Mouse (Mus musculus) kidney, adult 9 months (tissue): ENCODE measurements at regions not wholly inside any gene's neighbourhood (a gene's known extent, or its start where the extent isn't known, plus 50 kb on each side); places are given as distances from the start of the nearest gene placed in this dataset.

ENCODE experiments used
- DNase-seq: peaks from one replicate; pipeline ENCODE4 v3.0.0; 2022

DNA sequence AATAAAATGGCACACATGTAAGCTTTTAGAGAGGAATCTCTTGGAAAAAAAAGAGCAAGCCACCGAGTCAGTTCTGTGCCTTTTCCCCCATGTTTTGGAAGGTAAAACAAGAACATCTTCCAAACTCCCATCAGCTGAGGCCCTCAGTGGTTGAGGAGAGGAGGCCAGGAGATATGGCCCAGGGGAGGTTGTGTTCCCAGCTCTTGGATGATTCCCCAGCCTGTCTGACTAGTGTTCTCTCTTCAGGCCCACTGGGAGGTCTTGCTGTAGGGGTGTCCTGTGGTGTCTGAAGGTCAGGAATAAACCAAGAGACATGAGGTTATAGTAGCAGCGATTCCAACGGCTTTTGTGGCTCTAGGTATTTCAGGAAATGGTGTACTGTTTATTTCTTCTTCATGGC, 643.2 kb downstream of the Rnf144a start:
- DNase-seq: no peak

GRCm38 (mm10) chr12:25768644-25769043, 646.4 kb downstream of the Rnf144a start:
- DNase-seq: no peak

- DNase-seq: no peak
Measured at GRCm38 (mm10) chr12:25763061-25763460, 652.0 kb downstream of the Rnf144a start.

DNA sequence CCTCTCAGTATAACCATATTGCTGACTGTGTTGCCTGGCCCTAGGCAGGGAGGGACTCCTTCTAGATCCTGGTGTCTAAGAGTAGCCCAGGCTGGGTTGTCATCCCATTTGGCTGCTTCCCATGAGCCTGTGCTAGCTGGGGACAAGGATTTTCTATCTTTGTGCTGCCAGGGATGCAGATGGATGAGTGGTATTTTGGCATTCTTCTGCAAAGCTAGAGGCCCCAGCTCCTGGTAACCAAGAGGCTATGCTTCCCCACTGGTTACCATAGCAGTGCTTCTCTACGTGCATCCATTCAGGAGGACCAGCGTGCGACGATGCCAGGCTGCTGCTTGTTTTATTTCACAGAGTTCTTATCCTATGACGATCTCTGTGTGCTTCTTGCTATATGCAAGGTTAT, 658.0 kb downstream of the Rnf144a start:
- DNase-seq: no peak

GRCm38 (mm10) chr12:25733801-25734200, 636.9 kb upstream of the Id2 start:
- DNase-seq: no peak

- no peak for DNase-seq
Measured at GRCm38 (mm10) chr12:25725774-25726173, 628.8 kb upstream of the Id2 start.

DNA sequence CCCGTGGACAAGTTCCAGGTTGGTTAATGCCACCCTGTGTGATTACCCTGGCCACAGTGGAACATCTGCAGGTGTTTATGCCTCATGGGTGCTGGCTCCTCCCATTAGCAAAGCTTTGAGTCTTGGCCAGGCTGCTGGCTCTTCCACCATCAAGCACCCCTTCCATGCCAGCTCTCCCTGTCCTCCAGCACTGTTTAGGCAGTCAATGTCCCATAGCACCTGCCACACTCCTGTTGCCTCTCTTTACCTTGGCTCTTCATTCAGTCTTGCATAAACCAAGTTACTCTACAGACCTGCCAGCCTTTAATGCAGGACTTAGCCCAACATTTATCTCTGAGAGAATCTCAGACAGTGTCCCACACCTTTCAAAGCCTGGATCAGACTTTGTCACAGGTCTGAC, 614.2 kb upstream of the Id2 start:
- no peak for DNase-seq

DNA sequence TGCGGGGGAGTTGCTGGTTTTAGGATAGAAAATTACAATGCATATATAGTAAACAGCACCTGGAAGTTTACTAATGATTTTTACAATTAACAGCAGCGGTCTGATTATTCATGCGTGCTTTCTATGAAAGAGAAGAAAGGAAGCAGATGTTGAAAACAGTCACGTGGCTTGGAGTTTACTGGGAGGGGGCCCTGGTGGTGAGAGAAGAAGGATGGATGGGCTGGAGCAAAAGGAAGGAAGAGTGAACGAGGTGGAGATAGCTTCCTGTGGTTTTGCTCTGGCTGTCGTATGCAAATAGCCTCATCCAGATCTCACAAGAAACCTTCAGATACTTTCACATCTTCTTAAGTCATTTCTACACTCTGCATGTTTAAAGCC, 606.1 kb upstream of the Id2 start:
- DNase-seq: no peak

GRCm38 (mm10) chr12:25702176-25703022, 605.5 kb upstream of the Id2 start:
- DNase-seq: no peak

- no peak for DNase-seq
Measured at GRCm38 (mm10) chr12:25687063-25687462, 590.1 kb upstream of the Id2 start.

GRCm38 (mm10) chr12:25676631-25677030, 579.7 kb upstream of the Id2 start:
- no peak for DNase-seq

GRCm38 (mm10) chr12:25668336-25668735, 571.4 kb upstream of the Id2 start:
- DNase-seq: no peak

DNA sequence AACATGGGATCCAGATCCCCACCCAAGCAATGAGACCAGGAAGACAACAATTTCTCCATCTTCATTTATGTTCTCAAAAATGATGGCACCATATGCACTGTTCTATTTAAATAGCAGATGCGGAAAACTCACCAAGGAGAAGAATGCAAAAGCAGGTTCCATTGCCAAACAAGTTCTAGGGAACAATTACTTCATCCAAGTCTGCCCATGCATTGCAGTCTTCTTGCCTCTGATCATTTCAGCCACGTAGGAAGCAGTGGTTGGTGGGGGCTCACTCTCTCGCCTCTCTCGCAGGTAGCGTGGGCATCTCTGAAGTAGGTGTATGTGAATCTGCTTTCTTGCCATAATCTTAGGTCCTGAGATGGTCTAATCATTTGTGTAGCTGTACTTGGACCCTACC, 557.5 kb upstream of the Id2 start:
- no peak for DNase-seq

DNA sequence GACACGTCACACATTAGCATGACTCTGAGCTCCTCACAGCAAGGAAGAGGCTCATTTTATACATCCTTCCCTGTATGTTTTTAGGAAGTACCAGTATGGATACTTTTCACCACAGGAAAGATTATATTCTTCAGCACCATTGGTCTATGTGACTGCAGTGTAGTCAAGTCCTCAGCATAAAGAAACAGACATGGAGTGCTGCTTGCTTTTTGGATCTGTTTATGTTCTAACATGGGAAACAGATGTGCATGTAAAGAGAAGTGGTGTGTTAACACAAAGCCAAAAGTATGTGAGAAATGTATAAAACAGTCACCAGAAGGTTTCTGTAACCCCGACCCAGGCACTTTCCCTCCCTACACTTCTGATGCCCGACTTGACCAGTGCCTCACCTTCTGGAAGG, 553.3 kb upstream of the Id2 start:
- no peak for DNase-seq

DNA sequence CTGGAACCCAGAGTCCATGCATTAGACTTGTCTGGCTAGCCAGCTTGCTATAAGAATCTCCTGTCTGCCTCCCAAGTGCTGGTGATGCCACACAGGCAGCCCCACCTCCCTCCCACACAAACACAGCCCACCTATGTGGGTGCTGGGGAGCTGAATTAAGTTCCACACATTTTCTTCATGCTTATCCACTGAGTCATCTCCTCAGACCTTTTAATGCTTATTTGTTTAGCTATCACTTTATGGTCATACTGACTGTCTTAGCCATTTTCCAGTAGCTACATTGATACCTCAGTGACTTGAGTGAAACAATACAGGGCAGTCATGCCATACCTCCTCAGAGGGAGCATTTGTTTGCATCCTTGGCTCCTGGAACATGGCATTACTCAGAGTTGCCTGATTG, 531.1 kb upstream of the Id2 start:
- DNase-seq: no peak

- no peak for DNase-seq
Measured at GRCm38 (mm10) chr12:25625858-25626257, 528.9 kb upstream of the Id2 start.

DNA sequence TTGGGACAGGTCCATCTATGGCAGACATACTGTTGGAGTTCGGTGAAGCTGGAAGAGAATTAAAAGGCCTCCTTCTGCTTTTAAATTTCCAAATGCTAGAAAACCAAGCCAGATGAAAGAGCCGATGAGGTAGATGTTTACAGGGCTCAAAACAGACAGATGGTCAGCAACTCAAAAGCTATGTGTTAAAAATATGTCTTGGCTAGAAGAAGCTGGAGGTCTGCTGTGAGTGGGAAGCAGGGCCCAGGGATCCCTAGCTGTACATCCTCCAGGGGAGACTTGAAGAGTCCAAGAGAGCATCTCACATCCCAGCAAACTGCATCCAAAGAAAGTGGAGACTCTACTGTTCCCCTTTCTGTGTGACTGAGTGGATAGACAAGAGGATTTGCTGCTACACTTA, 526.5 kb upstream of the Id2 start:
- no peak for DNase-seq

DNA sequence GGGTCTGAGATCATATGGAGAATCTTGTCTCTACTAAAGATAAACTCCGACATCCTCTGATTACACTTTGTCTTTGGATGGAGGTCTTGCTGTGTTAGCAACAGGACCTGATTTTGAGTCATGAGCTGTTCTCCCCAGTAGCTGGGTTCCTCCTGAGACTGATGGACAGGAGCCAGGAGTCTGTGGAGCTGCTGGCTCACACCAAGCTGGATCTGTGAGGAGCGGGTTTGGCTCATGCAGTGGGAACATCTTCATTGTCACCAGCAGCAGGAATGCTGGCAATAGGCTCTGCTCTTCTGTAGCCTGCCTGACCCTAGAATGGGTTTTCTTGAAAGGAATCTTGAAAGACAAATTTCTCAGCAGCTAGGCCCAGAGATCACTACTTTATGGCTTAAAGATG, 524.2 kb upstream of the Id2 start:
- no peak for DNase-seq

- DNase-seq: no peak
Measured at GRCm38 (mm10) chr12:25617521-25617920, 520.6 kb upstream of the Id2 start.

DNA sequence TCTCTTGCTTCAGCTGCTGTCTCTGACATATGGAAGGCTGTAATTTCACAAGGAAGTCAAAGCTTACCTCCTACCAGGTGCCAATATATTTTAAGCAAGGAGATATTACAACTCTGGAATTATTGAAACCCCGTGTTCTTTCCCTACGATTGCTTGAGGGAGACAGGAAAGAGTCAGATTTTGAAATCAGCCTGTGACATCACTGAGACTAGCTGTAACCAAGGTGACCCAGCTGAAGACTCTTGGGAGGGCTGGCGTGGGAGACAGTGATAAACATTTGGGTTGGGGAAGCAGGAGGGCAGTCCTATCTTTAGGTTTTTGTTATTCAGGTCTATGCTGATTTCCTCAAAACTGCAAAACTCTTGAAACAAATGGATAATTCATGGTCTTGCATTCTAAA, 518.4 kb upstream of the Id2 start:
- DNase-seq: no peak

DNA sequence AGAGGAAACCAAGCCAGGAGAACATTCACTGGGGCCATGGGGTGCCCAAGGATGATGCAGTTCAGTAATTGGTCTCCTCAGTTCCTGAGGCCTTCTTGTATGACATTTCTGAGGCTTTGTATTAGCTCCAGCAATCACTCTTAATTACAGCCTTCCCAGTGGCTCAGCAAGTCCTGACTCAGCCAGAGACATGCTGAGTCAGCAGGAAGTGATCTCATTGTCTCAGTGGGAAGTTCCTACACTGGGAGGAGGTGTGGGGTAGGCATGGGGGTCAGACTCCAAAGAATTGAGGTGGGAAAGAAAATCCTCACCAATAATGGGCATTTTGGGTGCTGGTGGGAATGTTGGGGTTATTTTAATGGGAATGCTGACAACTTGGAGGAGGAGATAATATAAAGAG, 516.5 kb upstream of the Id2 start:
- no peak for DNase-seq

DNA sequence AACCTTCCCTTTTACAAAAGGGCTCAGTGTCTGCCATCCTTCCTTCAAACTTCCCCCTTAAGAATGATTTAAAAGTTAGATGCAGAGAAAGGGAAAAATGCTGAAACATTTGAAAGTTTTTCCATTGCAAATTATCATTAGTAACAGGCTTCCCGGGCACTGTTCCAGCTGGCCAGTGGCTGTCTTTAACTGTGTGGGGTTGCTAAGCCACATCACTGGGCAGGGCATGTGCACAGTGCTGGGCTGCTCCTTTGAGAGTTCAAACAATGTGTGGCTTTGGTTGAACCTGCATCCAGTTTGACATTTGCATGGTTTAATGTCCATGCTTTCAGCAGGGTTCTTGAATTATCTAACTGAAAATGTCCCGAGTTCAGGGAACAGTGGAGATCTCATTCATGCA, 512.1 kb upstream of the Id2 start:
- peak; percentile 6 for DNase-seq

- no peak for DNase-seq
Measured at GRCm38 (mm10) chr12:25605396-25605795, 508.5 kb upstream of the Id2 start.

DNA sequence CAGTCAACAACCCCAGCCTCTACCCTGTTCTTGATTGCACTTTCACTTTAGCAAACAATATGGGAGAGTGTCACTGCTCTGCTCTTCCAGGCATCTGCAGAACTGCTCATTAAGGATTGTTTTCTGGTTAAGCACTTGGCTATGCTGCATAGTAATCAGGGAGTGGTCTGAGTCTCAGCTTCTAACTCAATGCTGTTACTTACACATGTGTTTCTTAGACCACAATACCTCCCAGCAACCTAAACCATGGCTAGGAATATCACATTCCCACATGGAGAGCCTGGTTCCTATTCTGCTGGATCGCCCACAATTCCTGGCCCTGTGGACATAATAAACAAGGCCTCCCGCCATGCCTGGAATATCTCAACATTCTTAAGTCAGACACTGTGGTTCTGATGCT, 493.3 kb upstream of the Id2 start:
- no peak for DNase-seq

- DNase-seq: no peak
Measured at GRCm38 (mm10) chr12:25585746-25586145, 488.8 kb upstream of the Id2 start.
